Mouse (Mus musculus) embryonic fibroblast, embryonic 13.5 days (primary cell): Measurements from ENCODE around the gene Sart3. TPM values are rescaled to one million over a fixed set of nuclear protein-coding genes. Genes with fewer than 3 reads are reported as not detected.
A peak's percentile ranks its signal among the peaks of the same experiment; 100 is the strongest.
"Not testable (repeated sequence)": the region's sequence is repeated elsewhere in the genome, so short reads cannot be mapped to it uniquely, and the experiment has no call there.

Source experiments
- H3K27ac ChIP-seq: 2 replicates; pipeline ENCODE4 v1.5.1; 2012; ENCODE audit warnings: low read length, control low read depth, inconsistent platforms; ENCODE audit not compliant: insufficient read depth
- H3K4me1 ChIP-seq: 2 replicates; pipeline ENCODE4 v1.6.1; 2011; ENCODE audit warnings: low read length; ENCODE audit not compliant: control insufficient read depth, insufficient read depth
- H3K4me3 ChIP-seq: 2 replicates; pipeline ENCODE4 v1.5.1; 2011; ENCODE audit warnings: mild to moderate bottlenecking, control low read depth, low read length; ENCODE audit not compliant: insufficient read depth
- CTCF ChIP-seq: IDR thresholded peaks from 2 replicates; pipeline ENCODE4 v1.5.1; 2011; ENCODE audit warnings: mild to moderate bottlenecking, control low read depth, low read length, moderate library complexity, borderline replicate concordance; ENCODE audit not compliant: insufficient read depth
- POLR2A ChIP-seq: IDR thresholded peaks from 2 replicates; pipeline ENCODE4 v1.6.1; 2011; ENCODE audit warnings: low read depth, mild to moderate bottlenecking, control low read depth, low read length, moderate library complexity
- polyA plus RNA-seq: library from polyadenylated mRNA; stranded (reverse); fragments of >200 nt; gene quantifications from 2 replicates; pipeline ENCODE4 v1.2.4, GENCODE M21; 2011; ENCODE audit warnings: low read depth; ENCODE audit not compliant: missing spikeins, insufficient read length

The Sart3 gene
- polyA plus RNA-seq, 1 experiment: 20.8 TPM

DNA sequence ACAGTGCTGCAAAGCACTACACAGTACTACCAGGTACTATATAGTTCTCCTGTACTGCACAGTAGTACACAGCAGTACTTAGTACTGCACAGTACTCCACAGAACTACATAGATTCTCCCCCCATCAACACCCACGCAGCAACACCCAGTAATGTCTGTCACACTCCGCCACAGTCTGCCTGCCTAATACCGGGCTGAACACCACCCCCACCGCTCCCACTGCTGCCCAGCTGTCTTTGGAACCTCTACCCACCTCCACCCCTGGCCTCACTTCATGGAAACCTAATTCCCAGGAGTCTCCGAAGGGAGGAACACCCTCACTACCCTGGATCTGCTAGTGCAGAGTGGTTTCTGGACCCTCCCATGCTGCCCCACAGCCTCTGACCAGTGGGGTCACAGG is 8.5 kb upstream of the Sart3 start:
- Histone ChIP-seq H3K4me3 (no peak overlapping the region), H3K4me1 (peaks cover 7% of the 10 kb centered on the region; the same call in 1 of the 2 replicates), H3K27ac (no peak overlapping the region)
- TF ChIP-seq POLR2A (no peak), CTCF (no peak)

DNA sequence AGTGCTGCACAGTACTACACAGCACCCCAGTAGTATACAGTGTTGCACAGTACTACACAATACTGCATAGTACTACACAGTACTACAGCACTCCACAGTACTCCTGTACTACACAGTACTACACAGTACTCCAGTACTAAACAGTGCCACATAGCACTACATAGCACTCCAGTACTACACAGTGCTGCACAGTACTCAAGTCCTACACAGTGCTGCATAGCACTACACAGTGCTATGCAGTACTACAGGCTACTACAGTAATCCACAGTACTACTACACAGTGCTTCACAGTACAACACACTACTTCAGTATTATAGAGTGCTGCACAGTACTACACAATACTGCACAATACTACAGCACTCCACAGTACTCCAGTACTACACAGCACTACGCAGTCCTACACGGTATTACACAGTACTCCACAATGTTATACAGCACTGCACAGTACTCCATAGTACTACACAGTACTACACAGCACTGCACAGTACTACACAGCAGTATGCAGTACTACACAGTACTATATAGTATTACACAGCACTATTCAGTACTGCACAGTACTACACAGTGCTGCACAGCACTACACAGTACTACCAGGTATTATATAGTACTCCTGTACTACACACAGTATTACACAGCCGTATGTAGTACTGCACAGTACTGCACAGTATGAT is 7.9 kb upstream of the Sart3 start:
- Histone ChIP-seq H3K4me1 (peaks cover 7% of the 10 kb centered on the region; the same call in 1 of the 2 replicates), H3K27ac (no peak overlapping the region), H3K4me3 (no peak overlapping the region)
- TF ChIP-seq CTCF: no peak
- no peak for TF ChIP-seq POLR2A

DNA sequence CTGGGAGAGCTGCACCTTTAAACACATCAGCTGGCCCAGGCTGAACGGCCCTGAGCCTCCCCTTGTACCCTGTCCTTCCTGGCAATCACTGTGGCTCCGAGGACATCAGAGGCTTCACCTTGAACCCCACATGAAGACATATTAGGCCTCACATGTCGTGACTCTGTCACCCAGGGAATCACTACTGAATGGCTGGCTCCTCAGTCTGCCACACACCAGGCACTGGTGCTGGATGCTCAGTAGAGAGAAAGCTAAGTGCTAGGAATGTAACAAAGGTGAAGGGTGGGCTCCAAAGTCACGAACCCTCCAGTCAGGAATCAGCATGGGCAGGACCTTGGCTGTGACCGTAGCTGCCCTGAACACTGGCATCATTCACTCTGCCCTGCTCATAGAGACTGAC is 7.3 kb upstream of the Sart3 start:
- peaks cover 7% of the 10 kb centered on the region; the same call in 1 of the 2 replicates for H3K4me1 ChIP-seq
- H3K4me3 ChIP-seq: no peak overlapping the region
- TF ChIP-seq POLR2A (no peak), CTCF (no peak)
- no peak overlapping the region for H3K27ac ChIP-seq

DNA sequence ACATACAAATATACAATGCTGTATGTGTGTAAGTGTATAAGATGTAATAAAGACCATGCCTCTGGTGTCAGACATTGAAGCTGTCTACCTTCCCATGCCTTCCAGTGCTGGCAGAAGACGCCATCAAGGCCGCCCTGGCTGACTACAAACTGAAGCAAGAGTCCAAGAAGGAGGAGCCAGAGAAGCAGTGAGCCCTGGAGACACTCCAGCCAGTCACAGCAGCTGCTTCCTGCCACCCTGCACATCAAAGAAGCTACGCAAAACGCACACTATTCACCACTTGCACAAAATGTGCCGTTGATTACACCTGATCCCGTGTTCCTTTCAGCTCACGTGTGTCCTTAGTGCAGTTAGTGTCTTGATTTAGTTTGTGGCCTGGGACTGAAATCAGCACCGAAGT is 5.4 kb upstream of the Sart3 start:
- not testable (repeated sequence) for H3K4me1 ChIP-seq, H3K4me3 ChIP-seq

DNA sequence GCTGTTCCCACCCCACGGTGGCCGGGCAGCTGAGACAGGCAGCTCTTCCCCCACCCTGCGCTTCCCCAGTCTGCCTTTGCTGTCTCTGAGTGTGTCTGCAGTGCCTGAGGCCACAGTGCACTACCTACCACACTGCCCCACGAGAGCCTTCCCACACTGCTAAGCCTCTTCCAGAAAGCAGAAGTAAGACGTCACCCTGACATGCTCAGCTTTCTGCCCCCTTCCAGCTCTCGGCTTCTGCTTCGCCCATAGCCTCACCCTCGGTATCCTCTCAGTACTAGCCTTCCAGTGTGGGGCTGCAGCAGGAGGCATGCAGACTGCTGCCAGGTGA is 4.6 kb upstream of the Sart3 start:
- H3K4me3 ChIP-seq: no peak overlapping the region
- TF ChIP-seq POLR2A: no peak
- no peak for TF ChIP-seq CTCF
- no peaks in the 10 kb centered on the region for H3K4me1 ChIP-seq
- no peak overlapping the region for H3K27ac ChIP-seq

More for the DNA sequence above, 5.4 kb upstream of the Sart3 start:
- not testable (repeated sequence) for H3K27ac ChIP-seq

DNA sequence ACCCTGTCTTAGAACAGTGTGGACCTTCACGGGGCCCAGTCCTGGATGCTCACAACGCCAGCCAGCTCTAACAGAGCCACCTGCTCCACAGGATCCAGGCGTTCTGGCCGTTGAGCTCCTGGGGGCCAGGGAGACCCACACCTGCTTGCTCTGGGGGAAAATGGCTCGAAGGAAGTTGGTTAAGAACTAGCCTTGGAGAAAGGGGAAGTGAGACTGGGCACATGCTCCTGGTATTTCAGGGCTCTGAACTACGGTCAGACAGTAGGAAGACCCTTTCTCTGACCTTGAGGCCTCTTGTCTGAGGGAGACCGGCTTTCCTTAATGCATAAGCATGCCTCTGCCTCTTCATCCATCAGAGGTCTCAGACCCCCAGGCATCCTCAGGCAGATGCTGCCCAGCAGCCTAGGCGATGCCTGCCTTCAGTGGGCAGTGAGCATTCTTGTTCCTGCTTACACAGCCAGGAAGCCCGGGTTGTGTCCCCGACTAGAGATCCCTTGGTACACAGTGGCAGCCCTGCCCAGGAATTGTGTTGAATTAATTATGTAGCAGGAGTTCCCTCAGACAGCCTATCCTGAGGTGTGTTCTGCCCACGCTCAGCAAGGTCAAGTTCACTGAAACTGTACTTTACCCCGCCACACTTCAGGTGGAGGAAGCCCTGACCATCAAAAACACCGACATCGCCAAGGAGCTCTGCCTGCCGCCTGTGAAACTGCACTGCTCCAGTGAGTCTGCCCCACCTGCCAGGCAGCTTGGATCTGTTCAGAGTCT is 4.0 kb upstream of the Sart3 start:
- Histone ChIP-seq H3K4me3 (no peak overlapping the region), H3K4me1 (no peaks in the 10 kb centered on the region), H3K27ac (no peak overlapping the region)
- TF ChIP-seq POLR2A (no peak), CTCF (no peak)

DNA sequence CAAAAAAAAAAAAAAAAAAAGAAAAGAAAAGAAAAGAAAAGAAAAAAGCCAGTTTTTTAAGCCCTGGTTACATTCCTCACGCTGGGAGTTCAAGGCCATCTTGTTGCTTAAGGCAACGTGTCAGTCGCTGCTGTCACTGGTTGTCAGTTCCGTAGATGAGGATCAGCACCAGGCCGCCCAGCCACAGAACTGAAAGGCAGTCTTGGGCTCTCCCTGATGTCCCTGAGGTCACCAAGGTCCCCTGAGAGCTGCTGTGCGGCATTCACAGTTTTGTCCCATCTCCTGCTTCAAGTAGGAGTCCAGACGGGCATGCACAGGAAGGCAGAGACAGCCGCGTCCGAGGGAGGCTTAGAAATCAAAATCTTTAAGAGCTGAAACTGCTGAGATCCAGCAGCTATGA is 3.3 kb upstream of the Sart3 start:
- no peaks in the 10 kb centered on the region for H3K4me1 ChIP-seq
- no peak overlapping the region for H3K4me3 ChIP-seq
- no peak for TF ChIP-seq POLR2A
- TF ChIP-seq CTCF: no peak
- no peak overlapping the region for H3K27ac ChIP-seq

DNA sequence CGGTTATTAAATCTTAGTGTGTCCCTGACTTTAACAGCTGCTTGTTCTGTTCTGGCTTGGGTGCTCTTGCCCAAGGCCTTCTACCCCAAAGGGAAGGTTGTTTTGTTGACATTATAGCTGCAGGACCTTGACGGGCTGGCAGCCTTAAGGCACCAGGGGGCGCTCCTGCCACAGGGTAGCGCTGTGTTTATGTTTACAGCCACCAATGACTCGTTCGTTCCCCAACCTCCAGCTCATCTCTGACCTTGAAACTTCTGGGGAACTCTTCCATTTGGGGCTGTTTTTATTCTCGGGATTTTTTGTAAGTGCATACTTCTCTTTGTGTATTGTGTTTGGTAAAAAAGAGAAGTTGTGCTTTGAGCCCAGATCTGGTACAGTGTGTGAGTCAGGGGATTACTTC is 1.4 kb upstream of the Sart3 start:
- Histone ChIP-seq H3K27ac (no peak overlapping the region), H3K4me3 (peak overlapping the region; percentile 83), H3K4me1 (peaks cover 2% of the 10 kb centered on the region; the same call in 1 of the 2 replicates)
- TF ChIP-seq POLR2A (no peak; the same call in 1 of the 2 replicates), CTCF (peak; percentile 95)

DNA sequence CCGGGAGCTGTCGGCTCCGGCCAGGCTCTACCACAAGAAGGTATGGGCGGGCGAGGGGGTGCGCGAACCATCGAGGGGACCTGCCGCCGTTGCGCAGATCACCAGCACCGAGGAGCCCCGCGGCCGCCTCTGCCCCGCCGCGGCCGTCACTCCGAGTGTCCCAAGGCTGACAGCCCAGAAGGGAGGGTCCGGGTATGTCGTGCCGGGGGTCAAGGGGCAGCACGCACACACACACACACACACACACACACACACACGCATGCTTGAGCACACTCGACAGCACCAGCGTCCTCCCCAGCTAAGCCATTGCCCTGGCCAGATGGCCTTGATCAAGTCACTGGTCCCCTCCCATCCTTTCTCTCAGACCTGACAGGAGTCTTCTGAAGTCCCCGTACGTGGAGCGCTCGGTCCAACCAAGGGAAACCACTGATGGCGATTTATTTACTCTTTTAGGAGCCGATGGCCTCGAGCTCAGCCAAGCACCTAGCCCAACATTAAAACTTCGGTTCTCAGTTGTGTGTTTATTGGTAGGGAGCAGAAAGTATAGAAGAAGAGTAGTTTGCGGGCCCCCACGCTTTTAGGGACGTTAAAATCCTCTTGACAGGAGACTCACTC is 702 bp upstream of the Sart3 start:
- no peak for TF ChIP-seq POLR2A
- TF ChIP-seq CTCF: no peak
- Histone ChIP-seq H3K4me1 (peaks cover 2% of the 10 kb centered on the region; the same call in 1 of the 2 replicates), H3K4me3 (peak overlapping the region; percentile 83), H3K27ac (no peak overlapping the region)

DNA sequence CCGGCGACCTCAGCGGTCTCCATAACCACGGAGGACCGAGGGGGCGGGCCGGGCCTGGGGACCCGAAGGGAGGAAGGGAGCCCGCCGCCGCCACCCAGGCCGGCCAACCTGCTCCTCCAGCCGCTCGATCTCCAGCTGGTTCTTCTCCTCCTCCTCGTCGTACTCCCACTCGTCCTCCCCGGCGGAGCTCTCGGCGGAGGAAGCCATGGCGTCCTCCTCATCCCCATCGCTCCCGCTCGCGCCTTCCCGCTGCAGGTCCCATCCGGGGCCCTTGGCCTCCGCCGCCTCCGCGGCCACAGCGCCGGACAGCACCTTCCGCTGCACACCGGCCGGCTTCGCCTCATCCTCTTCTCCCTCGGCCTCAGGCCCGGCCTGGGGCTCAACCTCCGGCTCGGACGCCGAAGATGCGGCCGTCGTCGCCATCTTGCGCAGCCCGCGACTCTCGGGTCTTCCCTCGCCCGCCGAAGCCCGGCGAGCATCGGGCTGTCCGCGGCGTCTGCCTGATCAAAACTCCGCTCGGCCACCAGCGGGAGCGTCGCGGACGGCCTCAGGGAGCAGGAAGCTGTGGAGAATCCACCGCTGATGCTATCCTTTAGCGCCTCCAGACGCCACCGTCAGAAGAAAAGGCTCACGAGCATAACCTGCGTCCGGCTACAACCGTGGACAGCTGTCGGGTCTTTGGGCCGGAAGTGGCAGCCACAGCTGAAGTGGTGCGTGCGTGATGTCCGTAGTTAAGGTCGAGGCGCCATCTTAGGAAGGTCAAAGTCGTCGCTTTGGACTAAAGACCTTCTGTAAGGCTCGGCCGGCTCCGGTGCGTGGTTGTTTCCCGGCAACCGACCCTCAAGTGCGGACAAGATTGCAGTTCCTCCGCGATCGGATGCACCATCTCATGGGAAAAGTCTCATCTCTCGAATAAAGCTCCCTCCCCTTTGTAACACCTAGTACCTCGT is 822 bp downstream of the Sart3 start:
- H3K27ac ChIP-seq: peak overlapping the region; percentile 94
- peak overlapping the region; percentile 92 for H3K4me3 ChIP-seq
- peaks cover 2% of the 10 kb centered on the region; the same call in 1 of the 2 replicates for H3K4me1 ChIP-seq
- peak; percentile 62; the same call in 1 of the 2 replicates for TF ChIP-seq POLR2A
- TF ChIP-seq CTCF: no peak
